Mouse (Mus musculus) lung, embryonic 14.5 days (tissue): Measurements from ENCODE around the gene Mroh2a. TPM values are rescaled to one million over a fixed set of nuclear protein-coding genes. Genes with fewer than 3 reads are reported as not detected.

ENCODE experiments used
- ATAC-seq: fragments of 200-750 bp; cut with Nextera tagmentation; 2 replicates; pipeline ENCODE4 v1.8.0; 2017; ENCODE audit warnings: mild to moderate bottlenecking, moderate TSS enrichment, moderate library complexity; ENCODE audit not compliant: insufficient read depth
- DNase-seq: peaks from one replicate; pipeline ENCODE4 v3.0.0-alpha.2; 2015
- H3K27ac ChIP-seq: fragments of 300-500 bp; sonication (generic); 2 replicates; pipeline ENCODE4 v1.5.1; 2014; ENCODE audit warnings: low read depth, mild to moderate bottlenecking, moderate library complexity
- H3K27me3 ChIP-seq: fragments of 300-500 bp; sonication (generic); 2 replicates; pipeline ENCODE4 v1.6.1; 2014; ENCODE audit warnings: low read length, control low read depth; ENCODE audit not compliant: insufficient read depth
- H3K36me3 ChIP-seq: fragments of 300-500 bp; sonication (generic); 2 replicates; pipeline ENCODE4 v1.6.1; 2014; ENCODE audit warnings: control low read depth; ENCODE audit not compliant: insufficient read depth
- H3K4me1 ChIP-seq: fragments of 300-500 bp; sonication (generic); 2 replicates; pipeline ENCODE4 v1.6.1; 2014; ENCODE audit warnings: antibody characterized with exemption, control low read depth; ENCODE audit not compliant: insufficient read depth
- H3K4me2 ChIP-seq: fragments of 300-500 bp; sonication (generic); 2 replicates; pipeline ENCODE4 v1.6.1; 2014; ENCODE audit warnings: mild to moderate bottlenecking
- H3K4me3 ChIP-seq: fragments of 300-500 bp; sonication (generic); 2 replicates; pipeline ENCODE4 v1.5.1; 2014; ENCODE audit warnings: low read depth, low read length
- H3K9ac ChIP-seq: fragments of 300-500 bp; sonication (generic); 2 replicates; pipeline ENCODE4 v1.6.1; 2014
- H3K9me3 ChIP-seq: fragments of 300-500 bp; sonication (generic); 2 replicates; pipeline ENCODE4 v1.6.1; 2016; ENCODE audit warnings: low read depth, low read length, control low read depth
- CTCF ChIP-seq: IDR thresholded peaks from 2 replicates; pipeline ENCODE4 v1.5.1; 2016; ENCODE audit warnings: antibody characterized with exemption, low read depth
- WGBS: fragments of 180-500 bp; shearing (Covaris S2); extraction: QIAGEN DNeasy Blood & Tissue Kit; methylation state at CpG from one replicate; pipeline ENCODE4 v1.1.7; 2014; 5-methylcytosine and 5-hydroxymethylcytosine counted together
- polyA plus RNA-seq: library from polyadenylated mRNA; unstranded; fragments of >200 nt; fragmentation: Nextera tagmentation; extraction: Ambion mirVana; gene quantifications from 2 replicates; pipeline ENCODE4 v1.2.1, GENCODE M21; 2014

Gene Mroh2a
- polyA plus RNA-seq, 1 experiment from 2014 or later, result 2.1 TPM

- Histone ChIP-seq H3K4me2 (no peak overlapping the region), H3K9me3 (peaks cover 56% of the 10 kb centered on the region), H3K27ac (no peak overlapping the region), H3K4me3 (no peak overlapping the region), H3K36me3 (no peaks in the 10 kb centered on the region), H3K27me3 (no peaks in the 10 kb centered on the region), H3K4me1 (no peaks in the 10 kb centered on the region), H3K9ac (no peak overlapping the region)
- ATAC-seq (no peak), DNase-seq (no peak)
- no peak for TF ChIP-seq CTCF
These were observed 1.0 kb upstream of the Mroh2a start for GRCm38 (mm10) chr1:88225741-88226140.

- Histone ChIP-seq H3K4me2 (no peak overlapping the region), H3K4me1 (no peaks in the 10 kb centered on the region), H3K9me3 (peaks cover 66% of the 10 kb centered on the region), H3K36me3 (no peaks in the 10 kb centered on the region), H3K9ac (no peak overlapping the region), H3K27me3 (no peaks in the 10 kb centered on the region), H3K4me3 (no peak overlapping the region), H3K27ac (no peak overlapping the region)
- ATAC-seq (no peak), DNase-seq (no peak)
- TF ChIP-seq CTCF, result no peak
- 56% methylated on average over 2 of the region's 2 CpGs for WGBS
These were observed 696 bp downstream of the Mroh2a start for GRCm38 (mm10) chr1:88227482-88227881.

GRCm38 (mm10) chr1:88228121-88228520 is 1.3 kb downstream of the Mroh2a start:
- WGBS, result 67% methylated on average over 7 of the region's 7 CpGs
- Histone ChIP-seq H3K27ac (no peak overlapping the region), H3K9me3 (peaks cover 70% of the 10 kb centered on the region), H3K4me3 (no peak overlapping the region), H3K27me3 (no peaks in the 10 kb centered on the region), H3K4me2 (no peak overlapping the region), H3K4me1 (no peaks in the 10 kb centered on the region), H3K36me3 (no peaks in the 10 kb centered on the region), H3K9ac (no peak overlapping the region)
- DNase-seq, result no peak
- no peak for ATAC-seq
- TF ChIP-seq CTCF, result no peak

- TF ChIP-seq CTCF, result no peak
- Histone ChIP-seq H3K4me3 (no peak overlapping the region), H3K9me3 (peaks cover 85% of the 10 kb centered on the region), H3K4me2 (no peak overlapping the region), H3K9ac (no peak overlapping the region), H3K27me3 (no peaks in the 10 kb centered on the region), H3K36me3 (no peaks in the 10 kb centered on the region), H3K27ac (no peak overlapping the region), H3K4me1 (no peaks in the 10 kb centered on the region)
- 76% methylated on average over 3 of the region's 3 CpGs for WGBS
- no peak for ATAC-seq
- DNase-seq, result no peak
These were observed 2.8 kb downstream of the Mroh2a start for GRCm38 (mm10) chr1:88229566-88229965.

- no peak for TF ChIP-seq CTCF
- no peaks in the 10 kb centered on the region for H3K27me3 ChIP-seq
- no peak for DNase-seq
- no peak overlapping the region for H3K27ac ChIP-seq
- H3K4me3 ChIP-seq, result no peak overlapping the region
- H3K4me1 ChIP-seq, result no peaks in the 10 kb centered on the region
- H3K36me3 ChIP-seq, result no peaks in the 10 kb centered on the region
- no peak for ATAC-seq
- WGBS, result 83% methylated on average over 5 of the region's 5 CpGs
- H3K4me2 ChIP-seq, result no peak overlapping the region
- no peak overlapping the region for H3K9ac ChIP-seq
- H3K9me3 ChIP-seq, result peaks cover 89% of the 10 kb centered on the region
These were observed 3.2 kb downstream of the Mroh2a start for GRCm38 (mm10) chr1:88229986-88230385.

GRCm38 (mm10) chr1:88230421-88230820 is 3.6 kb downstream of the Mroh2a start:
- 71% methylated on average over 7 of the region's 7 CpGs for WGBS
- Histone ChIP-seq H3K4me2 (no peak overlapping the region), H3K27me3 (no peaks in the 10 kb centered on the region), H3K9me3 (peaks cover 92% of the 10 kb centered on the region), H3K9ac (no peak overlapping the region), H3K4me1 (no peaks in the 10 kb centered on the region), H3K36me3 (no peaks in the 10 kb centered on the region), H3K27ac (no peak overlapping the region), H3K4me3 (no peak overlapping the region)
- no peak for DNase-seq
- ATAC-seq, result no peak
- no peak for TF ChIP-seq CTCF

GRCm38 (mm10) chr1:88230981-88231802 is 4.4 kb downstream of the Mroh2a start:
- 69% methylated on average over 6 of the region's 6 CpGs for whole genome bisulfite sequencing
- no peaks in the 10 kb centered on the region for H3K4me1 ChIP-seq

More at GRCm38 (mm10) chr1:88230981-88231802, 4.4 kb downstream of the Mroh2a start:
- no peak for TF ChIP-seq CTCF
- DNase-seq (no peak), ATAC-seq (no peak)
- no peak overlapping the region for H3K4me3 ChIP-seq
- no peak overlapping the region for H3K4me2 ChIP-seq
- no peak overlapping the region for H3K27ac ChIP-seq
- H3K9ac ChIP-seq, result no peak overlapping the region
- H3K36me3 ChIP-seq, result no peaks in the 10 kb centered on the region
- H3K9me3 ChIP-seq, result peaks cover 91% of the 10 kb centered on the region
- H3K27me3 ChIP-seq, result no peaks in the 10 kb centered on the region
